Mouse (Mus musculus) heart, embryonic 12.5 days (tissue): Measurements from ENCODE around the gene Zfp169. TPM values are rescaled to one million over a fixed set of nuclear protein-coding genes. Genes with fewer than 3 reads are reported as not detected.
A peak's percentile ranks its signal among the peaks of the same experiment; 100 is the strongest.

Experiments
- ATAC-seq: fragments of 200-750 bp; cut with Nextera tagmentation; 2 replicates; pipeline ENCODE4 v1.8.0; 2017; ENCODE audit warnings: moderate TSS enrichment, moderate library complexity; ENCODE audit not compliant: insufficient number of reproducible peaks, low FRiP score
- H3K27ac ChIP-seq: fragments of 300-500 bp; sonication (generic); 2 replicates; pipeline ENCODE4 v1.5.1; 2016; ENCODE audit warnings: mild to moderate bottlenecking, moderate library complexity; ENCODE audit not compliant: poor library complexity, severe bottlenecking
- H3K27me3 ChIP-seq: fragments of 300-500 bp; sonication (generic); replicated peaks from 2 replicates; pipeline ENCODE4 v1.6.1; 2016; ENCODE audit warnings: mild to moderate bottlenecking, moderate library complexity
- H3K36me3 ChIP-seq: fragments of 300-500 bp; sonication (generic); 2 replicates; pipeline ENCODE4 v1.6.1; 2016; ENCODE audit warnings: mild to moderate bottlenecking, moderate library complexity
- H3K4me1 ChIP-seq: fragments of 300-500 bp; sonication (generic); replicated peaks from 2 replicates; pipeline ENCODE4 v1.6.1; 2016; ENCODE audit warnings: mild to moderate bottlenecking
- H3K4me2 ChIP-seq: fragments of 300-500 bp; sonication (generic); 2 replicates; pipeline ENCODE4 v1.6.1; 2016; ENCODE audit warnings: mild to moderate bottlenecking, moderate library complexity
- H3K4me3 ChIP-seq: fragments of 300-500 bp; sonication (generic); 2 replicates; pipeline ENCODE4 v1.5.1; 2016; ENCODE audit warnings: mild to moderate bottlenecking
- H3K9ac ChIP-seq: fragments of 300-500 bp; sonication (generic); 2 replicates; pipeline ENCODE4 v1.6.1; 2016; ENCODE audit warnings: mild to moderate bottlenecking, moderate library complexity
- H3K9me3 ChIP-seq: fragments of 300-500 bp; sonication (generic); replicated peaks from 2 replicates; pipeline ENCODE4 v1.6.1; 2016; ENCODE audit warnings: mild to moderate bottlenecking, moderate library complexity
- WGBS: fragments of 180-500 bp; shearing (Covaris S2); methylation state at CpG from one replicate; pipeline ENCODE4 v1.1.7; 2016; 5-methylcytosine and 5-hydroxymethylcytosine counted together
- polyA plus RNA-seq: library from polyadenylated mRNA; unstranded; fragments of >200 nt; fragmentation: Nextera tagmentation; extraction: Ambion mirVana; gene quantifications from 2 replicates; pipeline ENCODE4 v1.2.1, GENCODE M21; 2016

Gene Zfp169
- polyA plus RNA-seq, 1 experiment from 2014 or later, result 4.1 TPM

- no peak overlapping the region for H3K27ac ChIP-seq
- no peaks in the 10 kb centered on the region for H3K36me3 ChIP-seq
- peaks cover 6% of the 10 kb centered on the region for H3K4me1 ChIP-seq
- no peaks in the 10 kb centered on the region for H3K27me3 ChIP-seq
- no peak overlapping the region for H3K4me3 ChIP-seq
- H3K4me2 ChIP-seq, result no peak overlapping the region
- 79% methylated on average over 4 of the region's 4 CpGs for WGBS
- H3K9me3 ChIP-seq, result peaks cover 3% of the 10 kb centered on the region; the same call in 1 of the 2 replicates
- no peak overlapping the region for H3K9ac ChIP-seq
- ATAC-seq, result no peak
Observed at GRCm38 (mm10) chr13:48515861-48516260, 2.6 kb upstream of the Zfp169 start.

GRCm38 (mm10) chr13:48508661-48509060 is 4.6 kb downstream of the Zfp169 start:
- no peaks in the 10 kb centered on the region for H3K27me3 ChIP-seq
- H3K9me3 ChIP-seq, result 0 out of 2 replicates have a peak, but pooled peaks cover under 1% of the 10 kb centered on the region
- H3K4me3 ChIP-seq, result no peak overlapping the region
- H3K4me2 ChIP-seq, result no peak overlapping the region
- peaks cover 23% of the 10 kb centered on the region for H3K36me3 ChIP-seq
- no peak for ATAC-seq
- WGBS, result 74% methylated on average over 9 of the region's 9 CpGs
- H3K9ac ChIP-seq, result no peak overlapping the region
- H3K27ac ChIP-seq, result no peak overlapping the region
- H3K4me1 ChIP-seq, result peaks cover 6% of the 10 kb centered on the region

GRCm38 (mm10) chr13:48502422-48502821 is 10.8 kb downstream of the Zfp169 start:
- H3K4me1 ChIP-seq, result 0 out of 2 replicates have a peak, but pooled peaks cover 6% of the 10 kb centered on the region
- H3K36me3 ChIP-seq, result peaks cover 42% of the 10 kb centered on the region
- no peaks in the 10 kb centered on the region for H3K27me3 ChIP-seq
- no peak overlapping the region for H3K4me2 ChIP-seq
- no peak overlapping the region for H3K9ac ChIP-seq
- no peak overlapping the region for H3K4me3 ChIP-seq
- peaks cover 4% of the 10 kb centered on the region; the same call in 1 of the 2 replicates for H3K9me3 ChIP-seq
- H3K27ac ChIP-seq, result no peak overlapping the region
- WGBS, result 64% methylated on average over 5 of the region's 5 CpGs
- ATAC-seq, result no peak

DNA sequence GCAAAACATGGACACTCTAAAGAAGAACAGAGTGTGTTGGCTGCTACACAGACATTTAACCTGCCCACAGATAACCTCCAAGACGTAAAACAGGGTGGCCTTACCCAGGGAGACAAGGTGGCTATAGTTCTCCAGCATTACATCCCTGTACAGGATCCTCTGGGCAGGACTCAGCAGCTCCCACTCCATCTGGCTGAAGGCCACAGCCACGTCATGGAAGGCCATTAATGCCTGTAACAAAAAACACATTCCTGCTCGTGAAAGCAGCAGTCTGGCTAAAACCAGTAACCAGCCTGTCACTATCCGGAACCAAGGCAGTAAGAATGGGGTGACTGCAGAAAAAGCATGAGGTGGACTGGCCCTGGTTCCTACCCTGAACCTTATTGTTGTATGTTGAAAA is 14.6 kb downstream of the Zfp169 start:
- WGBS, result 63% methylated on average over 4 of the region's 4 CpGs
- no peak overlapping the region for H3K4me3 ChIP-seq
- peaks cover 28% of the 10 kb centered on the region for H3K36me3 ChIP-seq
- H3K4me2 ChIP-seq, result no peak overlapping the region
- no peak for ATAC-seq
- H3K9me3 ChIP-seq, result peaks cover 7% of the 10 kb centered on the region; the same call in 1 of the 2 replicates
- H3K4me1 ChIP-seq, result peaks cover 8% of the 10 kb centered on the region
- no peaks in the 10 kb centered on the region for H3K27me3 ChIP-seq
- H3K27ac ChIP-seq, result no peak overlapping the region
- no peak overlapping the region for H3K9ac ChIP-seq

DNA sequence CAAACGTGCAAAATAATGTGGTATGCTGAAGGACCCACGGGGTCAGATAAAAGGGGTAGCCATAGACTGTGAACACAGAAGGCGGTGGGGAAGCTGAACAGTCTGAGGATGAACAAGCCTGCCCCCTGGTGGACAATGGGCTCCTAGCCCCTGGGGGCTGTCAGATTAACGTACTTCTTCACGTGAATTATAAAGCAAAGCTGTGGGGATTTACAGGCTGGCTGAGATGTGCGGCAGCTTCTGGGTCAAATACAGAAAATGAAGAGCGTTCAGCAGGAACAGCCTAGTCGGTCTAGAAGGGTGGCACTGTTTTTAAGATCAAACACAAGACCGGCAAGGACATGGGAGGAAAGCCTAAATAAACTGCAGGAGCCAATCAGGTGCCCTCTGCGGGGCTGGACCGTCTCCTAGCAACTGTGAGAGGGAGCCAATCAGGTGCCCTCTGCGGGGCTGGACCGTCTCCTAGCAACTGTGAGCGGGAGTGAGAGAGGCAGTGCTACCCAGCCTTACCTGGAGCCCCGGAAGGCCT is 15.5 kb downstream of the Zfp169 start:
- 19% methylated on average over 15 of the region's 15 CpGs for whole genome bisulfite sequencing
- ATAC-seq, result peak; percentile 66
- no peak overlapping the region for H3K27ac ChIP-seq
- H3K36me3 ChIP-seq, result peaks cover 20% of the 10 kb centered on the region
- 0 out of 2 replicates have a peak, but pooled peaks cover 3% of the 10 kb centered on the region for H3K9me3 ChIP-seq
- no peak overlapping the region for H3K9ac ChIP-seq
- H3K27me3 ChIP-seq, result no peaks in the 10 kb centered on the region
- H3K4me3 ChIP-seq, result 0 out of 2 replicates have a peak overlapping the region, but pooled peaks have one; percentile 10
- H3K4me2 ChIP-seq, result peak overlapping the region; percentile 33
- peaks cover 15% of the 10 kb centered on the region for H3K4me1 ChIP-seq

DNA sequence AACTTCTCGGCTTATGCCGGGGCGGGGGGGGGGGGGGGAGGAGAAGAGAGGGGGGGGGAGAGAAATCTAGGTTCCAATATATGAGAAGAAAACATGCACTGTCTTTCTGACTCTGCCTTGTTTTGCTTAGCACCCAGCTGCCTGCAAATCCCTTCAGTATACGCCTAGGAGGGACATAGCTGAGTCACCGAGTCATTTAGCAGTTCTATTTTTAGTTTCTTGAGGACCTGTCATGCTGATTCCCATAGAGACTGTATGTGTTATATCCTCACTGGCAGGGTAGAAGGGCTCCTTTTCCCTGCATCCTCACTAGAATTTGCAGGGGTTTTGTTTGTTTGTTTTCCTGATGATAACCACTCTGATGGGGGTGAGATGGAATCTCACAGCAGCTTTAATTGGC is 20.1 kb downstream of the Zfp169 start:
- 25% methylated on average over 4 of the region's 5 CpGs for WGBS
- H3K36me3 ChIP-seq, result peaks cover 42% of the 10 kb centered on the region
- no peak for ATAC-seq

GRCm38 (mm10) chr13:48490396-48491182 is 22.7 kb downstream of the Zfp169 start:
- no peak overlapping the region for H3K4me3 ChIP-seq
- peaks cover 45% of the 10 kb centered on the region for H3K36me3 ChIP-seq
- no peak overlapping the region for H3K27ac ChIP-seq
- no peak overlapping the region for H3K9ac ChIP-seq
- no peaks in the 10 kb centered on the region for H3K27me3 ChIP-seq
- H3K9me3 ChIP-seq, result peaks cover 6% of the 10 kb centered on the region; the same call in 1 of the 2 replicates
- WGBS, result 88% methylated on average over 35 of the region's 35 CpGs
- peak; percentile 25; the same call in 1 of the 2 replicates for ATAC-seq
- H3K4me1 ChIP-seq, result peaks cover 19% of the 10 kb centered on the region
- no peak overlapping the region for H3K4me2 ChIP-seq

More for the DNA sequence above, 20.1 kb downstream of the Zfp169 start:
- H3K4me1 ChIP-seq, result peaks cover 24% of the 10 kb centered on the region
- no peak overlapping the region for H3K9ac ChIP-seq
- 0 out of 2 replicates have a peak overlapping the region, but pooled peaks have one; percentile 20 for H3K4me2 ChIP-seq
- peak overlapping the region; percentile 72 for H3K27ac ChIP-seq
- no peak overlapping the region for H3K4me3 ChIP-seq
- no peaks in the 10 kb centered on the region for H3K27me3 ChIP-seq
- H3K9me3 ChIP-seq, result peaks cover 8% of the 10 kb centered on the region; the same call in 1 of the 2 replicates

DNA sequence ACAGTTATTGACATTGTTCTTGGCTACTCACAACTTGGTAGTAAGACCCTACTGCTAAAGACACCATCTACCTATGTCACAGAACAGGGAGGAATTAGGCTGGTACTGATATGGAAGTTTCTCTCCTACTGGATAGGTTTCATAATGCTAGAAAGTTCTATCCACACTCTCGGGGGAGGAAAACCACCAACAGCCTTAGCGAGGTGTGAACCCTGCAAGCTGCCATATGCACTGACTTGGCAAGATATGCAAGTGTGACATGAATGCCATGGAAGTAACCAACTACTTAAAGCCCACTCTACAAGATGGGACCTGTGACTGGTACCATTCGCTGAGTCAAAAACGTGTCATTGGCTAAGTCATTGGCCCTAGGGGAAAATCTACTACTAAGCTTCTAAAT is 29.6 kb downstream of the Zfp169 start:
- Histone ChIP-seq H3K4me3 (no peak overlapping the region), H3K36me3 (peaks cover 18% of the 10 kb centered on the region), H3K4me2 (no peak overlapping the region), H3K27ac (no peak overlapping the region), H3K9me3 (no peaks in the 10 kb centered on the region), H3K27me3 (no peaks in the 10 kb centered on the region), H3K9ac (no peak overlapping the region), H3K4me1 (no peaks in the 10 kb centered on the region)
- 89% methylated on average over 4 of the region's 4 CpGs for WGBS
- ATAC-seq, result no peak

- Histone ChIP-seq H3K4me3 (no peak overlapping the region), H3K27ac (no peak overlapping the region), H3K27me3 (peaks cover 10% of the 10 kb centered on the region), H3K4me1 (no peaks in the 10 kb centered on the region), H3K36me3 (no peaks in the 10 kb centered on the region), H3K9me3 (no peaks in the 10 kb centered on the region), H3K4me2 (no peak overlapping the region), H3K9ac (no peak overlapping the region)
- 55% methylated on average over 15 of the region's 15 CpGs for WGBS
- no peak for ATAC-seq
Observed at GRCm38 (mm10) chr13:48468656-48469180, 44.5 kb downstream of the Zfp169 start.

DNA sequence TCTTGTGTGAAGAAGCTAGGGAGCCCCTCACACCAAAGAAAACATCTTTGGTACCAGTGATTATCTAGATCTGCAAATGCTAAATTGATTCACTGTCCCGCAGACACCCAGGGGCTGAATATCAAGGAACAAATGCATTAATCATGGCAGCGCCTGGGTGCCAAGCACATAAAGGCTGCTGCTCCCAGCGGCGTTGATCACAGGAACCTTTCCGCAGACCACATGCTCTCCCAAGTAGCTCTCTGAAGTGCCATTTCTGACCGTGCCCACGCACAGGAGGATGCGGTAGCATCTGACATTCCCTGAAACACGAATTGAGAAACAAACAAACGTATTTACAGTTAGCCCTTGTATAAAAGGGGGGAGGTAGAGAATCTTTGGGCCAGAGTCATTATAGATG is 47.1 kb downstream of the Zfp169 start:
- WGBS, result 65% methylated on average over 10 of the region's 10 CpGs

GRCm38 (mm10) chr13:48464170-48464569 is 49.1 kb downstream of the Zfp169 start:
- Histone ChIP-seq H3K9me3 (no peaks in the 10 kb centered on the region; the same call in 1 of the 2 replicates), H3K36me3 (no peaks in the 10 kb centered on the region), H3K4me2 (no peak overlapping the region), H3K4me1 (no peaks in the 10 kb centered on the region), H3K9ac (no peak overlapping the region), H3K27me3 (peaks cover 10% of the 10 kb centered on the region), H3K27ac (no peak overlapping the region), H3K4me3 (no peak overlapping the region)
- 18% methylated on average over 4 of the region's 4 CpGs for WGBS
- no peak for ATAC-seq

More for the DNA sequence above, 47.1 kb downstream of the Zfp169 start:
- no peak overlapping the region for H3K4me3 ChIP-seq
- no peak overlapping the region for H3K9ac ChIP-seq
- H3K9me3 ChIP-seq, result no peaks in the 10 kb centered on the region
- H3K36me3 ChIP-seq, result no peaks in the 10 kb centered on the region
- ATAC-seq, result no peak
- H3K4me1 ChIP-seq, result no peaks in the 10 kb centered on the region
- peaks cover 10% of the 10 kb centered on the region for H3K27me3 ChIP-seq
- H3K4me2 ChIP-seq, result no peak overlapping the region
- no peak overlapping the region for H3K27ac ChIP-seq
